Mouse (Mus musculus): ENCODE results near the gene Tmtc1. TPM values are rescaled to one million over a fixed set of nuclear protein-coding genes. Genes with fewer than 3 reads are reported as not detected.

The Tmtc1 gene
- polyA plus RNA-seq, 1 experiment from 2014 or later, result 0.98 TPM

DNA sequence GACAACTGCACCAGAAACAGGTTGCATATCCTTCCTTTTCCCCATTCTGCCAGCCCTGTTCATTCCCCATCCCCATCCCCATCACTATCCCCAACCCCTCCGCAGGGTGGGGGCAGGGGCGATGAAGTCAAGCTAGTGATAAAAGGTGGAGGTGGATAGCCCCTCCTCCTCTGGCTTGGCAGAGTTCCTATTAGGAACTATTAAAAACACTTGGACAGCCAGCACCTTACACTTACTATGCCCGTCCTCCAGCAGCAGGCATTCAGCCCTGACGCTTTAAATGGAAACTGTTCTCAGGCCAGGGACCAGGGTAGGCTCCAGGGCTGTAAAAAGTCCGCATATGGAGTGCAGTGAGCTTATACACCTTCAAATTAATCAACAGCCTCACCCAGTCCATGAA, 2.3 kb downstream of the Tmtc1 start:
- Histone ChIP-seq H3K27ac (ENCODE audit: low read depth, low read length) (no peak overlapping the region), H3K4me1 (ENCODE audit: control insufficient read depth, insufficient read depth, low read length) (peaks cover 12% of the 10 kb centered on the region), H3K27me3 (ENCODE audit: control insufficient read depth, insufficient read depth, low read length) (peaks cover 32% of the 10 kb centered on the region), H3K9ac (ENCODE audit: low read length) (no peak overlapping the region), H3K4me2 (no peak overlapping the region), H3K36me3 (ENCODE audit: control insufficient read depth, insufficient read depth, low read length) (no peaks in the 10 kb centered on the region), H3K4me3 (ENCODE audit: low read depth, low read length) (no peak overlapping the region), H3K9me3 (ENCODE audit: control insufficient read depth, low read length) (no peaks in the 10 kb centered on the region)
- WGBS, result 14% methylated on average over 5 of the region's 5 CpGs
- no peak for ATAC-seq (ENCODE audit: low FRiP score)
- no peak for DNase-seq (ENCODE audit: low spot score, missing footprints)

DNA sequence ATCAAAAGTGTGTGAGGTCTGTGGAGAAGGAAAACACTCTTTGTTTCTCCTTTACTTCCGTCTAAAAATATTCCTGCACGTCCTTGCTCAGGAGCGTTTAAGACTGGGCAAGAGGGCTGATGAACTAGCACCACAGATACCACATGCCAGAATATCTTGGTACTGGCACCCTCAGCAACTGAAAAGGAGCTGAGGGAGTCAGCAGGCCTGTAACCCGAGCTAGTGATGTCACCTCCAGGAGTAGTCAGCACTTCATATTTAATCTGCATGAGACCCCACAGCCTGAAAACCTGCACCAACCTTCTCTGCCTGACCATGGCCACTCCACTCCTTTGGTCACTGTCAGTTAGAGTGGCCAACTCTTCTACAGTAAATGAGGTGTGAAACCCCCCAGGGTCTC, 5.1 kb downstream of the Tmtc1 start:
- no peak overlapping the region for H3K27ac ChIP-seq (ENCODE audit: low read depth, low read length)
- no peak for DNase-seq (ENCODE audit: low spot score, missing footprints)
- H3K9ac ChIP-seq (ENCODE audit: low read length), result no peak overlapping the region
- no peak for ATAC-seq (ENCODE audit: low FRiP score)
- no peaks in the 10 kb centered on the region for H3K36me3 ChIP-seq (ENCODE audit: control insufficient read depth, insufficient read depth, low read length)
- no peak overlapping the region for H3K4me2 ChIP-seq
- WGBS, result 77% methylated on average over 4 of the region's 4 CpGs
- peaks cover 20% of the 10 kb centered on the region for H3K27me3 ChIP-seq (ENCODE audit: control insufficient read depth, insufficient read depth, low read length)
- H3K4me1 ChIP-seq (ENCODE audit: control insufficient read depth, insufficient read depth, low read length), result peaks cover 12% of the 10 kb centered on the region
- H3K9me3 ChIP-seq (ENCODE audit: control insufficient read depth, low read length), result no peaks in the 10 kb centered on the region
- H3K4me3 ChIP-seq (ENCODE audit: low read depth, low read length), result no peak overlapping the region

DNA sequence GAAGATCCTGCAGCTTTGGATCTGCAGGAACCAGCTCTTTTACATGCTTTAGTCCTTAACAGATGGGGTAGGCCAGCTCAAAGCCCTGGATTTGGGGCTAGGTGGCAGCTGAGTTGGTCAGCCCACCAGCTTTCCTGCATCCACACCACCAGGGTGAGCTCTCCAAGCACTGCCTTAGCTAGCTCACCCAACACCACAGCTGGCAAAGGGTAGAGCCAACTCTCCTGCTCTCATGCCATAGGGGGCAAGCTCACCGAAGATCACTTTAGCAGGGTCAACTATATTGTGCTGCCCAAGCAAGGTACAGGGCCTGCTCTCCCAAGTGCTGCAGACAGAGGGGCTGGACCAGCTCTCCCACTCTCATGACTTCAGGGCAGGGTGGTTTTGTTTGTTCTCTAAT, 6.6 kb downstream of the Tmtc1 start:
- DNase-seq (ENCODE audit: low spot score, missing footprints), result no peak
- no peak overlapping the region for H3K27ac ChIP-seq (ENCODE audit: low read depth, low read length)
- 96% methylated on average over 1 of the region's 1 CpGs for WGBS
- peaks cover 6% of the 10 kb centered on the region for H3K27me3 ChIP-seq (ENCODE audit: control insufficient read depth, insufficient read depth, low read length)
- H3K4me1 ChIP-seq (ENCODE audit: control insufficient read depth, insufficient read depth, low read length), result no peaks in the 10 kb centered on the region
- H3K4me3 ChIP-seq (ENCODE audit: low read depth, low read length), result no peak overlapping the region
- H3K9ac ChIP-seq (ENCODE audit: low read length), result no peak overlapping the region
- no peak overlapping the region for H3K4me2 ChIP-seq
- ATAC-seq (ENCODE audit: low FRiP score), result no peak
- no peaks in the 10 kb centered on the region for H3K9me3 ChIP-seq (ENCODE audit: control insufficient read depth, low read length)
- no peaks in the 10 kb centered on the region for H3K36me3 ChIP-seq (ENCODE audit: control insufficient read depth, insufficient read depth, low read length)

DNA sequence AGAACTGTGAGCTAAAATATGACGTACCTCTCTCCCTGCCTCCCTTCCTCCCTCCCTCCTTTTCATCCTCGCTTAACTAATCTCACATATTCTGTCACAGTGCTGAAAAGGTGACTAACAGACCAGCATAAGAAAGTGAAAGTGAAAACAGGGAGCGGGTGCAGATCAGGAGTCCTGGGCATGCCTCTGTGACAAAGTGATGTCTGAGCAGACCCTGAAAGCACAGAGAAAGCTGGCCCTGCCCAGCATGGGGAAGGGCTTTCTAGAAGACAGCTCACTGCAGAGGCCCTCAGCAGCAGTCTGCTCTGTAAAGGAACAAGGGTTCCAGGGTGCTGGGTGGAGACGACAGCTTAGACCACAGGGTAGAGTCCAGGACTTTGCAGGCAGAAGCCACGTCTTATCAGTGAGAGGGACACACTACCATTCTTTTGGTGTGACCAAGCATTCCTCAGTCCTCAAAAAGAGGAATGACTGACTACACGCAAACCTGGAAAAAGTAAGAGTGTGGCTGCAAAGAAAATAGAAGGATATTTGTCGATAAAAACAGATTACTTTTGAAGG, 7.7 kb downstream of the Tmtc1 start:
- no peak for ATAC-seq (ENCODE audit: low FRiP score)
- WGBS, result 79% methylated on average over 7 of the region's 7 CpGs
- Histone ChIP-seq H3K4me1 (ENCODE audit: control insufficient read depth, insufficient read depth, low read length) (no peaks in the 10 kb centered on the region), H3K4me2 (no peak overlapping the region), H3K9me3 (ENCODE audit: control insufficient read depth, low read length) (no peaks in the 10 kb centered on the region), H3K27ac (ENCODE audit: low read depth, low read length) (no peak overlapping the region), H3K36me3 (ENCODE audit: control insufficient read depth, insufficient read depth, low read length) (no peaks in the 10 kb centered on the region), H3K9ac (ENCODE audit: low read length) (no peak overlapping the region), H3K4me3 (ENCODE audit: low read depth, low read length) (no peak overlapping the region), H3K27me3 (ENCODE audit: control insufficient read depth, insufficient read depth, low read length) (peaks cover 3% of the 10 kb centered on the region; the same call in 1 of the 2 replicates)
- no peak for DNase-seq (ENCODE audit: low spot score, missing footprints)

DNA sequence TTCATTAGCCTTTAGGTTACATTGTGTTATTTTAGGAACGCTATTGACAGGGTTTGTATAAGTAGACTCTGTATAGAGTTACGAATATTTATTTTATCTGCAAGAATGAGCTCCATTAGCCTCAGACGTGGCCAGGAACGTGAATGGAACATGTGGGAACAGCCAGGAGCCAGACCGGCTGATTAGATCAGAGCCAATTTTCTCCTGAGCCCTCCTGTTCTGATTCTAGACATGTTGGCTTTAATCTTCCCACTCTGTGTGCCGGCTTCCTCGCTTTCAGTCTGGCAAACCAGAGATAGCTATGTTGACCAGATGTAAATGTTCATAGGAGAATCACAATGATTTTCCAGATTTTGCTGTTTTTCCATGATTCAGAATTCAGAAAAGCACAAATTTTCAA, 22.6 kb downstream of the Tmtc1 start:
- WGBS, result 80% methylated on average over 7 of the region's 7 CpGs
- DNase-seq (ENCODE audit: low spot score, missing footprints), result no peak
- no peak overlapping the region for H3K9ac ChIP-seq (ENCODE audit: low read length)
- no peak for ATAC-seq (ENCODE audit: low FRiP score)
- H3K4me3 ChIP-seq (ENCODE audit: low read depth, low read length), result no peak overlapping the region
- no peak overlapping the region for H3K4me2 ChIP-seq
- no peaks in the 10 kb centered on the region for H3K4me1 ChIP-seq (ENCODE audit: control insufficient read depth, insufficient read depth, low read length)
- H3K27me3 ChIP-seq (ENCODE audit: control insufficient read depth, insufficient read depth, low read length), result no peaks in the 10 kb centered on the region
- no peak overlapping the region for H3K27ac ChIP-seq (ENCODE audit: low read depth, low read length)
- H3K9me3 ChIP-seq (ENCODE audit: control insufficient read depth, low read length), result no peaks in the 10 kb centered on the region
- H3K36me3 ChIP-seq (ENCODE audit: control insufficient read depth, insufficient read depth, low read length), result no peaks in the 10 kb centered on the region

DNA sequence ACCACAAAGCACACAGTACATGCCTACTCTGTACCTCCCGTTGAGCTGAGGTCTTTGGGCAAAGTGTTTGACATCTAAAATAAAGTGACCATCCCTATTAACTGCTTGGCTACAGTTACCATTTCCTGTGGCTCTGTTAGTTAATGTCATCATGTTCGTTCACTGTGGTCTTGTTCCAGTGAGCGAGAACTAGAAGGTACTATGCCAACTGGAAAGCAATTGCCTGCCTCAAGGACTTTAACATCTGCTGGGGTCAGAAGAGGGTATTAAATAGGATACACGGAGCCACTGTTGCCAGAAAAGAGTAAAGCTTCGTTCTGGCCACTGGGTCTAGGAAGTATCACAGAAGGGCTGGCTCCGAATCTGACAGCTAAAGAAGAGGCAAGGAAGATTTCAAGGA, 23.8 kb downstream of the Tmtc1 start:
- Histone ChIP-seq H3K27ac (ENCODE audit: low read depth, low read length) (no peak overlapping the region), H3K9me3 (ENCODE audit: control insufficient read depth, low read length) (no peaks in the 10 kb centered on the region), H3K4me2 (no peak overlapping the region), H3K36me3 (ENCODE audit: control insufficient read depth, insufficient read depth, low read length) (no peaks in the 10 kb centered on the region), H3K4me1 (ENCODE audit: control insufficient read depth, insufficient read depth, low read length) (no peaks in the 10 kb centered on the region), H3K9ac (ENCODE audit: low read length) (no peak overlapping the region), H3K27me3 (ENCODE audit: control insufficient read depth, insufficient read depth, low read length) (no peaks in the 10 kb centered on the region), H3K4me3 (ENCODE audit: low read depth, low read length) (no peak overlapping the region)
- DNase-seq (ENCODE audit: low spot score, missing footprints), result no peak
- ATAC-seq (ENCODE audit: low FRiP score), result no peak
- WGBS, result 92% methylated on average over 6 of the region's 6 CpGs

DNA sequence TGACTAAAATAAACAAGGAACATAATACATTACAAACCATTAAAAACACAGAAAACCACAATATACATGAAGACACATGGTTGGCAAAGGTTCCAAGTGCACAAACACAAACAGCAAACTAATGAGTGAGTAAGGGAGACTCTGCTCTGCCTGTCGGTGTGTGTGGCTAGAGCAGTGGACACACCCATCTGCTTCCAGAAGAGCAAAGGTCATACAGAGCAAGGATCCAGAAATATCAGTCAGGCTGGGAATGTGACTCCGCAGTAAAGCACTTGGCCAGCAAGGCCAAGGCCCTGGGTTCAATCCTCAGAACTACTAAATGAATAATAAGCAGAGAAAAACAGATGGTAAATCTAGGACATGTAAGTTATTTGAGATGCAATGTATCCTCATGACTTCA, 27.6 kb downstream of the Tmtc1 start:
- WGBS, result 81% methylated on average over 2 of the region's 2 CpGs
- H3K36me3 ChIP-seq (ENCODE audit: control insufficient read depth, insufficient read depth, low read length), result no peaks in the 10 kb centered on the region
- no peak for ATAC-seq (ENCODE audit: low FRiP score)
- no peak for DNase-seq (ENCODE audit: low spot score, missing footprints)
- H3K27me3 ChIP-seq (ENCODE audit: control insufficient read depth, insufficient read depth, low read length), result no peaks in the 10 kb centered on the region
- no peak overlapping the region for H3K27ac ChIP-seq (ENCODE audit: low read depth, low read length)
- H3K9me3 ChIP-seq (ENCODE audit: control insufficient read depth, low read length), result no peaks in the 10 kb centered on the region
- H3K4me3 ChIP-seq (ENCODE audit: low read depth, low read length), result no peak overlapping the region
- H3K4me1 ChIP-seq (ENCODE audit: control insufficient read depth, insufficient read depth, low read length), result no peaks in the 10 kb centered on the region
- H3K9ac ChIP-seq (ENCODE audit: low read length), result no peak overlapping the region
- H3K4me2 ChIP-seq, result no peak overlapping the region

DNA sequence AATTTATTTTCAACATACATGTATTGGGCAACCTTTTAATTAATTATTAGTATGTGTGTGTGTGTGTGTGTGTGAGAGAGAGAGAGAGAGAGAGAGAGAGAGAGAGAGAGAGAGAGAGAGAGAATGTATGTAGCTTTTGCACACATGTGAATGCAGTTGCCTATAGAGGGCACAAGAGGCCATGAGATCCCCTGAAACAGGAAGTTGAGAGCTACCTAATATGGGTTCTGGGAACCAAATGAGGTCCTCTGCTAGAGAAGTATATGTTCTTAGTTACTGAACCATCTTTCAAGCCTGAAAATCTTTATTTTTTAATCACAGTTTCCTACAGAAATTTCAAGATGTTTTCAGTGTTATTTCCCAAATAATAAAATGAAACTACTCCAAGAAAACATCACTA, 30.6 kb downstream of the Tmtc1 start:
- H3K9ac ChIP-seq (ENCODE audit: low read length), result no peak overlapping the region
- no peaks in the 10 kb centered on the region for H3K4me1 ChIP-seq (ENCODE audit: control insufficient read depth, insufficient read depth, low read length)
- H3K36me3 ChIP-seq (ENCODE audit: control insufficient read depth, insufficient read depth, low read length), result no peaks in the 10 kb centered on the region
- no peak for ATAC-seq (ENCODE audit: low FRiP score)
- no peak for DNase-seq (ENCODE audit: low spot score, missing footprints)
- no peaks in the 10 kb centered on the region for H3K27me3 ChIP-seq (ENCODE audit: control insufficient read depth, insufficient read depth, low read length)
- no peak overlapping the region for H3K4me3 ChIP-seq (ENCODE audit: low read depth, low read length)
- no peak overlapping the region for H3K4me2 ChIP-seq
- no peak overlapping the region for H3K27ac ChIP-seq (ENCODE audit: low read depth, low read length)
- no peaks in the 10 kb centered on the region for H3K9me3 ChIP-seq (ENCODE audit: control insufficient read depth, low read length)

DNA sequence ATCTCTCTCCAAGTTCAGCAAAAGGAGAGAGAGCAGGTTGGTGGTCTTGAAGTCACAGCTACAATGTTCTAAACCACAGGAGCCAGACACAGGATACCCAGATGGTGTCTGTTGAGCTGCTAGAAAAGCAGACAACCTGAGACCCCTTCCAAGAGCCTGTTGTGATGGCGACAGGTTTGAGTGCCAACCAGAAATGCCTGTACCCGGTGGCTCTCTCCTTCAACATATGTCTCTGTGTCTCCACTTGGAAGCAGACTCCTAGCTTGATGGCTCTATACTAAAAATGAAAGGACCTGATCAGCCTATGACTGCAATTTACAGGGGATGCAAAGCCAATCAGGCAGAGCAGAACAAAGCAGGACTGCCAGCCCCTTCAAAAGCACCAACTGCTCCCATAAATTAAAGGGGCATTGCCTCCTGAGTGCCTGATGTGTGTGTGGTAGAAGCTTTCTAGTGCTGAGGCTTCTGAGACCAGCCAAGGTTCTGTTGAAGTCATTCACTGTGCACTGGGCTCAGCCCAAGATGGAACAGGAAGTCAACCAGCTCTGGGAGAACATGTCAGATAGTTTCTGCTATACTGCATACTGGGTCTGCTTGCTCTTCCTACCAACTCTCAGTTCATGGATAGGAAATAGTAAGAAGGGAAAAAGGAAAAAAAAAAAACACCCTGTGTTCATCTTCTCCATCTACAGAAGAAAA, 37.2 kb downstream of the Tmtc1 start:
- no peak overlapping the region for H3K4me3 ChIP-seq (ENCODE audit: low read depth, low read length)
- H3K36me3 ChIP-seq (ENCODE audit: control insufficient read depth, insufficient read depth, low read length), result no peaks in the 10 kb centered on the region
- H3K9me3 ChIP-seq (ENCODE audit: control insufficient read depth, low read length), result no peaks in the 10 kb centered on the region
- no peaks in the 10 kb centered on the region for H3K27me3 ChIP-seq (ENCODE audit: control insufficient read depth, insufficient read depth, low read length)
- no peak overlapping the region for H3K27ac ChIP-seq (ENCODE audit: low read depth, low read length)
- no peak overlapping the region for H3K9ac ChIP-seq (ENCODE audit: low read length)
- no peak for DNase-seq (ENCODE audit: low spot score, missing footprints)
- no peak for ATAC-seq (ENCODE audit: low FRiP score)
- WGBS, result 76% methylated on average over 2 of the region's 2 CpGs
- H3K4me1 ChIP-seq (ENCODE audit: control insufficient read depth, insufficient read depth, low read length), result no peaks in the 10 kb centered on the region
- no peak overlapping the region for H3K4me2 ChIP-seq

All from midbrain, embryonic 11.5 days (tissue).